Mouse (Mus musculus) heart, adult 2 months (tissue): ENCODE results near the gene Cfap57. TPM values are rescaled to one million over a fixed set of nuclear protein-coding genes. Genes with fewer than 3 reads are reported as not detected.
"Not testable (repeated sequence)": the region's sequence is repeated elsewhere in the genome, so short reads cannot be mapped to it uniquely, and the experiment has no call there.

ENCODE experiments used
- DNase-seq, 2 experiments: peaks; one replicate each; pipeline ENCODE4 v3.0.0; 2021
- H3K27ac ChIP-seq: fragments of 200-600 bp; 2 replicates; pipeline ENCODE4 v1.8.1; 2022
- H3K27me3 ChIP-seq: fragments of 200-500 bp; 2 replicates; pipeline ENCODE4 v1.6.1; 2012; ENCODE audit warnings: mild to moderate bottlenecking, low read length, inconsistent platforms, mixed read lengths; ENCODE audit not compliant: control insufficient read depth, insufficient read depth
- H3K36me3 ChIP-seq: fragments of 200-500 bp; 2 replicates; pipeline ENCODE4 v1.6.1; 2012; ENCODE audit warnings: low read length, inconsistent platforms; ENCODE audit not compliant: control insufficient read depth, insufficient read depth
- H3K4me1 ChIP-seq: fragments of 200-500 bp; 2 replicates; pipeline ENCODE4 v1.6.1; 2011; ENCODE audit warnings: low read length; ENCODE audit not compliant: control insufficient read depth, insufficient read depth
- H3K4me3 ChIP-seq: fragments of 200-600 bp; 2 replicates; pipeline ENCODE4 v1.8.1; 2022
- H3K79me2 ChIP-seq: fragments of 200-500 bp; replicated peaks from 2 replicates; pipeline ENCODE4 v1.6.1; 2012; ENCODE audit warnings: mild to moderate bottlenecking, inconsistent platforms, low read length, moderate library complexity, mixed read lengths; ENCODE audit not compliant: control insufficient read depth, insufficient read depth
- H3K9ac ChIP-seq: fragments of 200-500 bp; 2 replicates; pipeline ENCODE4 v1.6.1; 2012; ENCODE audit warnings: low read depth, mild to moderate bottlenecking, control low read depth, inconsistent platforms, low read length, mixed read lengths
- CTCF ChIP-seq: fragments of 200-600 bp; IDR thresholded peaks from 2 replicates; pipeline ENCODE4 v1.8.1; 2022; ENCODE audit warnings: antibody characterized with exemption, mild to moderate bottlenecking, moderate library complexity
- EP300 ChIP-seq: fragments of 200-500 bp; IDR thresholded peaks from 2 replicates; pipeline ENCODE4 v1.6.1; 2011; ENCODE audit warnings: low read depth, low read length, control low read depth; ENCODE audit not compliant: insufficient read depth
- POLR2A ChIP-seq: fragments of 200-500 bp; IDR thresholded peaks from 2 replicates; pipeline ENCODE4 v1.6.1; 2011; ENCODE audit warnings: mild to moderate bottlenecking, low read depth, low read length, control low read depth; ENCODE audit not compliant: insufficient read depth
- WGBS: fragments of 180-500 bp; shearing (Covaris S2); methylation state at CpG from one replicate; pipeline ENCODE4 v1.1.7; 2018; 5-methylcytosine and 5-hydroxymethylcytosine counted together
- intact Hi-C: fragments of 180-260 bp; cut with DNase I; formaldehyde crosslinking; loops from one replicate; pipeline ENCODE4 v1.15.1; 2025
- polyA plus RNA-seq: library from polyadenylated mRNA; depleted of rRNA; stranded (reverse); fragments of >200 nt; gene quantifications from 2 replicates; pipeline ENCODE4 v1.2.3, GENCODE M21; 2012
- total RNA-seq, 2 experiments: library from RNA; stranded (reverse); gene quantifications; 2 replicates each; pipeline ENCODE4 v1.2.3; 2021

Gene Cfap57
- total and polyA plus RNA-seq, 3 experiments: 0.05 to 0.14 TPM; not detected in 1

DNA sequence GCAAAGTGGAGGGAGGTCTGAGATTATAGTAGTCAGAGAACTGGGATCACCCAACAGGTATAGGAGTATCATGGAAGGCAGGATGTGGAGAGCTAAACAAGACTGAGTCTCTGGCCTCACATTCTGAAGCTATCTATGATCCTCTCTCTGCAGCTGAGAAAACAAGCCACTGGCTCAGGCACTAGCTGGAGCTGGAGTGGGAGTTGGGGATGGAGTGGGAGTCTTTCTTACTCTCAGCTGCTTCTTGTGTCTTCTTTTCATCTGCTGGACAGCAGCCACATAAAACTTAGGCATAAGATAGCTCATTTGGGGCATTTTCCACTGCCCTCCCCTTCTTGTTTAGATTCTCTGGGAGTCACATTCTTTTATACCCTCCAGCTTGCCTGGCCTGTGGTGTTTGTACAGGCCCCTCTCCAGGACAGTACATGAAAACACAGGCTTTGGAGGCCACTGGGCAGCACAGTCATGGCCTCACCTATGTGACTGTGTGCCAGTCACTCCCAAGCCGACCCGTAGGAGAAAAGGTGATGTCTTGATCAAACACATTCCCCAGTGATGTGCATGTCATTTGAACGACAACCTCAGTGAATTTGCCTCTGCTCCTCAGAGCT, 67.4 kb downstream of the Cfap57 start:
- Histone ChIP-seq H3K36me3 (no peaks in the 10 kb centered on the region), H3K4me3 (no peak overlapping the region), H3K9ac (no peak overlapping the region), H3K79me2 (no peaks in the 10 kb centered on the region), H3K27me3 (no peaks in the 10 kb centered on the region), H3K27ac (no peak overlapping the region), H3K4me1 (no peaks in the 10 kb centered on the region)
- intact Hi-C loops: no loop called here
- 67% methylated on average over 3 of the region's 3 CpGs for WGBS
- no peak for DNase-seq
- no peak for TF ChIP-seq EP300
- TF ChIP-seq POLR2A: no peak
- TF ChIP-seq CTCF: no peak

DNA sequence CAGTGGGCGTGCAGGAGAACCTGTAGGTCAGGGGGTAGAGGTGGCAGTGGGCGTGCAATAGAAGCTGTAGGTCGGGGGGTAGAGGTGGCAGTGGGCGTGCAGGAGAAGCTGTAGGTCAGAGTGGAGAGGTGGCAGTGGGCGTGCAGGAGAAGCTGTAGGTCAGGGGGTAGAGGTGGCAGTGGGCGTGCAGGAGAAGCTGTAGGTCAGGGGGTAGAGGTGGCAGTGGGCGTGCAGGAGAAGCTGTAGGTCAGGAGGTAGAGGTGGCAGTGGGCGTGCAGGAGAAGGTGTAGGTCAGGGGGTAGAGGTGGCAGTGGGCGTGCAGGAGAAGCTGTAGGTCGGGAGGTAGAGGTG, 72.5 kb downstream of the Cfap57 start:
- H3K4me3 ChIP-seq: not testable (repeated sequence)
- WGBS: 82% methylated on average over 10 of the region's 10 CpGs

DNA sequence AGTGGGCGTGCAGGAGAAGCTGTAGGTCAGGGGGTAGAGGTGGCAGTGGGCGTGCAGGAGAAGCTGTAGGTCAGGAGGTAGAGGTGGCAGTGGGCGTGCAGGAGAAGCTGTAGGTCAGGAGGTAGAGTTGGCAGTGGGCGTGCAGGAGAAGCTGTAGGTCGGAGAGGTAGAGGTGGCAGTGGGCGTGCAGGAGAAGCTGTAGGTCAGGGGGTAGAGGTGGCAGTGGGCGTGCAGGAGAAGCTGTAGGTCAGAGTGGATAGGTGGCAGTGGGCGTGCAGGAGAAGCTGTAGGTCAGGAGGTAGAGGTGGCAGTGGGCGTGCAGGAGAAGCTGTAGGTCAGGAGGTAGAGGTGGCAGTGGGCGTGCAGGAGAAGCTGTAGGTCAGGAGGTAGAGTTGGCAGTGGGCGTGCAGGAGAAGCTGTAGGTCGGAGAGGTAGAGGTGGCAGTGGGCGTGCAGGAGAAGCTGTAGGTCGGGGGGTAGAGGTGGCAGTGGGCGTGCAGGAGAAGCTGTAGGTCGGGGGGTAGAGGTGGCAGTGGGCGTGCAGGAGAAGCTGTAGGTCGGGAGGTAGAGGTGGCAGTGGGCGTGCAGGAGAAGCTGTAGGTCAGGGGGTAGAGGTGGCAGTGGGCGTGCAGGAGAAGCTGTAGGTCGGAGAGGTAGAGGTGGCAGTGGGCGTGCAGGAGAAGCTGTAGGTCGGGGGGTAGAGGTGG, 73.0 kb downstream of the Cfap57 start:
- intact Hi-C loops: not testable (repeated sequence)

More for the DNA sequence above, 72.5 kb downstream of the Cfap57 start:
- H3K9ac ChIP-seq, H3K27me3 ChIP-seq, H3K27ac ChIP-seq, H3K36me3 ChIP-seq, H3K79me2 ChIP-seq, H3K4me1 ChIP-seq, intact Hi-C loops: not testable (repeated sequence)
- DNase-seq: peak in 1 of 2 experiments; percentile 40

DNA sequence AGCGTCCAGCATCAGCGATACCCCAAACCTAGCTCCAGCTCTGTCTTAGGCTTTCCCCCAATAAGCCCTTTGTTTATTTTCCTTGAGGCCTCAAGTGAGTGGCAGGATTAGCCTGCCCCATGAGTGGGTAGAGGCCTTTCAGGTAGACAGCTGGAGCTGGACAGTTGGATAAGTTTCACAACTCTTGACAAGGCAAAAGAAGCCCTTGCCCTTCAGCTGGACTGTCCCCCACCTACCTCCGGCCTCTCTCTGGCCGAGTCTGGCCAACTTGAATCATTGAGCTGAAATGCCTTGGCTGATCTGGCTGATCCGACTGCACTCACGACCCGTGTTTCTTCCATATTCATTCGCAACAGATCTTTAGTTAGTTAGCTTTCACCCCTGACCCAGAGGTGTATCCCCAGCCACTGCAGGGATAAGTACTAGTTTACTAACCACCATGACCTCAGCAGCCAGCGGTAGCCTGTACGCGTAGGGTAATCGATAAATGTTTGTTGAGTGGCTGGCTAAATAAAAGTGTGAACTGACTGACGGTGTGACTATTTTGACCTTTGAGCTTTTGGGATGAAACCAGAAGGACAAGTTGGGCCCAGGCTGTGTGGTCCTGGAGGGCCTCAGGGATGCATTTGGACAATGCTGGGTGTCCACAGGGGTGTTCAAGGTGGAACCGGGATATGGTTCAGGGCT, 76.0 kb downstream of the Cfap57 start:
- no peaks in the 10 kb centered on the region for H3K4me1 ChIP-seq
- no peak overlapping the region for H3K9ac ChIP-seq
- intact Hi-C loops: no loop called here
- no peaks in the 10 kb centered on the region for H3K79me2 ChIP-seq
- no peak for TF ChIP-seq EP300
- no peak for TF ChIP-seq CTCF
- no peak for TF ChIP-seq POLR2A
- H3K27ac ChIP-seq: no peak overlapping the region
- no peak for DNase-seq
- H3K27me3 ChIP-seq: no peaks in the 10 kb centered on the region; the same call in 1 of the 2 replicates
- H3K36me3 ChIP-seq: no peaks in the 10 kb centered on the region
- no peak overlapping the region for H3K4me3 ChIP-seq
- WGBS: 82% methylated on average over 14 of the region's 14 CpGs

More for the DNA sequence above, 73.0 kb downstream of the Cfap57 start:
- H3K4me3 ChIP-seq, H3K27me3 ChIP-seq, H3K36me3 ChIP-seq, H3K27ac ChIP-seq, H3K9ac ChIP-seq, H3K4me1 ChIP-seq, H3K79me2 ChIP-seq: not testable (repeated sequence)
- peak; percentile 71 to 84 for DNase-seq
- WGBS: 86% methylated on average over 23 of the region's 23 CpGs

DNA sequence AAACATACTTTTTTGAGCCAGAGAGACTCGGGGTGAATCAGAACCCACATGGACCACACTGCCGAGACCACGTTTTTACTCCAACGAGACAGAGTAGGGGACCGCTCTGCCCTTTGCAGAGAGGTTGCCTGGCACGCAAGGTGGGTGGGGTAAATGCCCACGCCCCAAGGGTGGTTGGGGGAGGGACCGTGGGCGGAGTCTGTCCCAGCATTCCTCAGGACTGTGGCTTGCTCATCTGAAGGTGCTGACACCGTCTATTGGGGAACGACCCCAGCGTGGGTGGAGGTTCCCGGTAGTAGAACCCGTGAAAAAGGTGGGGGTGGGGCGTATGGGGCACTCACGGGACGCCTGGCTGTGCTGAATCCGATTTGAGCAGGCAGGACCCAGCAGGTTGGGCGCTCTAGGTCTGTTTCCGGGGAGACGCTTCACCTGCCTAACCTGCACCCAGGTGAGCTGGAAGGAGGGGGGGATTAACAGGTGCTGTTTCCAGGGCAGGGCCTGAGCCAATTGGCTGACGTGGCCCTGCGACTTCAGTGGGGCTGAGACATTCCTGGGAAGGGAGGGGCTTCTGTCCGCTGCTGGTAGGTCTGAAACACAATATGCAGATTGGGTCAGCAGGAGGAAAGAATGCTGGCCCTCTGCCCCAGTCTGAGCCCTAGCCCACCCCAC, 76.9 kb downstream of the Cfap57 start, which contains the start of gene Tmem125:
Gene Tmem125, minus strand, starts transcription at position 453 of the 669 bp plus-strand sequence.
- DNase-seq: peak; percentile 50 to 54
- no peak for TF ChIP-seq POLR2A
- no peak for TF ChIP-seq EP300
- no peak for TF ChIP-seq CTCF
- Histone ChIP-seq H3K79me2 (no peaks in the 10 kb centered on the region), H3K9ac (peak within 1 kb of the TSS; percentile 35), H3K27ac (no peak within 1 kb of the TSS), H3K27me3 (no peaks in the 10 kb centered on the region; the same call in 1 of the 2 replicates), H3K36me3 (no peaks in the 10 kb centered on the region), H3K4me1 (no peaks in the 10 kb centered on the region), H3K4me3 (peak within 1 kb of the TSS; percentile 43)
- intact Hi-C loops: no loop called here
- 4% methylated on average over 24 of the region's 24 CpGs for WGBS

DNA sequence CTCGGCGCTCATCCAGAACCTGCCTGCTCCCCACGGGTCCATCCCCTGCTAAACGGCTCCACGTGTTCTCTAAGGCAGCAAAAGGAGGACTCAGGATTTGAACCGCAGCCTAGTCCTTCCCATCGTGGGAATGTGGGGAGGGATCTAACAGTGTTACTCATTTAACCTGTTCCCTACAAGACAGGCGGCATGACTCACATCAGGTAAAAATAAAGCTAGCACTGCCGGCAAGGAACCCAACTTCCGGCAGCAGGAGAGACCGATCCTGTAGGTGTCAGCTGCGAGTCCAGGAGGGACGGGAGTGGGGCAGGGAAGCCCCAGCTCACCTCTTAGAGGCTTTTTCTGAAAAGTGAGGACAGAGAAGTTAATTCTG, 77.4 kb downstream of the Cfap57 start:
- Histone ChIP-seq H3K4me3 (peak overlapping the region; percentile 43), H3K36me3 (no peaks in the 10 kb centered on the region), H3K79me2 (no peaks in the 10 kb centered on the region), H3K27me3 (no peaks in the 10 kb centered on the region; the same call in 1 of the 2 replicates), H3K27ac (no peak overlapping the region), H3K9ac (peak overlapping the region; percentile 35; the same call in 1 of the 2 replicates), H3K4me1 (no peaks in the 10 kb centered on the region)
- 5% methylated on average over 13 of the region's 13 CpGs for WGBS
- no peak for TF ChIP-seq POLR2A
- TF ChIP-seq CTCF: 0 out of 2 replicates have a peak, but pooled peaks have one; percentile 6
- intact Hi-C loops: no loop called here
- peak in 1 of 2 experiments; percentile 20 for DNase-seq
